Mouse (Mus musculus) liver, adult 2 months (tissue): Measurements from ENCODE around the gene Prl2c2. TPM values are rescaled to one million over a fixed set of nuclear protein-coding genes. Genes with fewer than 3 reads are reported as not detected.
"Not testable (repeated sequence)": the region's sequence is repeated elsewhere in the genome, so short reads cannot be mapped to it uniquely, and the experiment has no call there.

Experiments
- DNase-seq: peaks from one replicate; pipeline ENCODE4 v3.0.0-alpha.2; 2011; ENCODE audit warnings: low read depth, low spot score; ENCODE audit errors: extremely low read depth
- H3K27ac ChIP-seq: fragments of 200-500 bp; replicated peaks from 2 replicates; pipeline ENCODE4 v1.5.1; 2012; ENCODE audit warnings: low read depth, mild to moderate bottlenecking, control low read depth, inconsistent platforms, low read length; ENCODE audit not compliant: insufficient read depth
- H3K27me3 ChIP-seq: fragments of 200-500 bp; 2 replicates; pipeline ENCODE4 v1.6.1; 2012; ENCODE audit warnings: mild to moderate bottlenecking, moderate library complexity, low read length, inconsistent platforms; ENCODE audit not compliant: control insufficient read depth, insufficient read depth
- H3K36me3 ChIP-seq: fragments of 200-500 bp; 2 replicates; pipeline ENCODE4 v1.6.1; 2012; ENCODE audit warnings: low read length, inconsistent platforms; ENCODE audit not compliant: control insufficient read depth, insufficient read depth
- H3K4me1 ChIP-seq: fragments of 200-500 bp; 2 replicates; pipeline ENCODE4 v1.6.1; 2011; ENCODE audit warnings: low read length; ENCODE audit not compliant: control insufficient read depth, insufficient read depth
- H3K4me3 ChIP-seq: fragments of 200-500 bp; 2 replicates; pipeline ENCODE4 v1.5.1; 2011; ENCODE audit warnings: low read depth, mild to moderate bottlenecking, control low read depth, low read length, moderate library complexity; ENCODE audit not compliant: insufficient read depth
- H3K79me2 ChIP-seq: fragments of 200-500 bp; 2 replicates; pipeline ENCODE4 v1.6.1; 2012; ENCODE audit warnings: inconsistent platforms, mild to moderate bottlenecking, low read length, moderate library complexity; ENCODE audit not compliant: control insufficient read depth, insufficient read depth
- H3K9ac ChIP-seq: fragments of 200-500 bp; 2 replicates; pipeline ENCODE4 v1.6.1; 2012; ENCODE audit warnings: low read depth, mild to moderate bottlenecking, control low read depth, inconsistent platforms, low read length
- WGBS: fragments of 180-500 bp; shearing (Covaris S2); methylation state at CpG from one replicate; pipeline ENCODE4 v1.1.7; 2018; 5-methylcytosine and 5-hydroxymethylcytosine counted together
- polyA plus RNA-seq: library from polyadenylated mRNA; depleted of rRNA; stranded (reverse); fragments of >200 nt; gene quantifications from 2 replicates; pipeline ENCODE4 v1.2.3, GENCODE M21; 2012; rRNA removed
- total RNA-seq: library from RNA; depleted of rRNA; stranded (reverse); fragments of >200 nt; gene quantifications from 2 replicates; pipeline ENCODE4 v1.2.3, GENCODE M21; 2014; rRNA removed

The Prl2c2 gene
- total RNA-seq (not detected in 2 replicates), polyA plus RNA-seq (not detected in 2 replicates)

- 47% methylated on average over 2 of the region's 2 CpGs for WGBS
- not testable (repeated sequence) for DNase-seq, H3K79me2 ChIP-seq, H3K36me3 ChIP-seq, H3K9ac ChIP-seq, H3K27ac ChIP-seq, H3K4me3 ChIP-seq, H3K27me3 ChIP-seq, H3K4me1 ChIP-seq
These were observed at the start of gene Prl2c2 for GRCm38 (mm10) chr13:13005283-13005682. Prl2c2 (minus strand) TSS chr13:13005383.

GRCm38 (mm10) chr13:13025872-13026271 is 20.7 kb upstream of the Prl2c2 start:
- DNase-seq, H3K4me1 ChIP-seq, H3K9ac ChIP-seq, H3K27ac ChIP-seq, H3K4me3 ChIP-seq, H3K36me3 ChIP-seq, H3K27me3 ChIP-seq, H3K79me2 ChIP-seq: not testable (repeated sequence)
- 48% methylated on average over 3 of the region's 3 CpGs for WGBS

- not testable (repeated sequence) for H3K4me1 ChIP-seq, H3K36me3 ChIP-seq, H3K79me2 ChIP-seq, H3K27ac ChIP-seq, H3K4me3 ChIP-seq, H3K27me3 ChIP-seq, H3K9ac ChIP-seq, DNase-seq
- 73% methylated on average over 2 of the region's 2 CpGs for WGBS
These were observed 8.9 kb upstream of the Prl2c2 start for GRCm38 (mm10) chr13:13013993-13014549.

Other genes with a start within 250 kb of the Prl2c2 start
- gene Prl2c3, start 205.3 kb downstream of the Prl2c2 start, total RNA-seq, result not detected in 2 replicates
- gene Prl2c3, start 205.3 kb downstream of the Prl2c2 start, polyA plus RNA-seq, result not detected in 2 replicates
- not detected in 2 replicates for gene Prl2c5, start 177.3 kb upstream of the Prl2c2 start, total RNA-seq
- gene Prl2c5, start 177.3 kb upstream of the Prl2c2 start, polyA plus RNA-seq, result not detected in 2 replicates